Mouse (Mus musculus): Measurements from ENCODE around the gene Colq.

- no peak for TF ChIP-seq CTCF (IDR thresholded peaks at IDR 0.05; ENCODE audit: control insufficient read depth, insufficient read depth, insufficient replicate concordance, low read depth, low read length)
- no peak for TF ChIP-seq POLR2A (IDR thresholded peaks at IDR 0.05; ENCODE audit: control insufficient read depth, low read depth, low read length)
Measured at GRCm38 (mm10) chr14:31493901-31494300, 97.2 kb downstream of the Colq start.

Measured in testis, adult 2 months (tissue).